Mouse (Mus musculus) liver, embryonic 14.5 days (tissue): ENCODE measurements around the gene Cdc34. TPM values are rescaled to one million over a fixed set of nuclear protein-coding genes. Genes with fewer than 3 reads are reported as not detected.

ENCODE experiments used
- ATAC-seq: fragments of 200-750 bp; cut with Nextera tagmentation; 2 replicates; pipeline ENCODE4 v1.8.0; 2017; ENCODE audit warnings: moderate number of reproducible peaks, mild to moderate bottlenecking, moderate library complexity; ENCODE audit not compliant: insufficient read depth
- DNase-seq, 3 experiments: peaks; one replicate each; pipeline ENCODE4 v3.0.0-alpha.2; 2012 to 2013; ENCODE audit warnings: low read depth in 3 of 3, low spot score in 3 of 3
- H3K27ac ChIP-seq: fragments of 300-500 bp; sonication (generic); 2 replicates; pipeline ENCODE4 v1.5.1; 2014; ENCODE audit warnings: moderate library complexity, mild to moderate bottlenecking, control low read depth, inconsistent platforms
- H3K27me3 ChIP-seq: fragments of 300-500 bp; sonication (generic); 2 replicates; pipeline ENCODE4 v1.6.1; 2014; ENCODE audit warnings: mild to moderate bottlenecking, low read length, moderate library complexity; ENCODE audit not compliant: control insufficient read depth, insufficient read depth
- H3K36me3 ChIP-seq: fragments of 300-500 bp; sonication (generic); replicated peaks from 2 replicates; pipeline ENCODE4 v1.6.1; 2014; ENCODE audit warnings: low read depth; ENCODE audit not compliant: control insufficient read depth, insufficient read depth
- H3K4me1 ChIP-seq, 2 experiments: fragments of 200-500 bp in 1 of 2; fragments of 300-500 bp in 1 of 2; sonication (generic) in 1 of 2; replicated peaks; 2 replicates each; pipeline ENCODE4 v1.6.1; 2012 to 2014; ENCODE audit warnings: antibody characterized with exemption in 1 of 2, inconsistent platforms in 1 of 2, low read length in 1 of 2; ENCODE audit not compliant: control insufficient read depth in 2 of 2, insufficient read depth in 2 of 2
- H3K4me2 ChIP-seq: fragments of 300-500 bp; sonication (generic); 2 replicates; pipeline ENCODE4 v1.6.1; 2014; ENCODE audit warnings: low read depth, mild to moderate bottlenecking, control low read depth, moderate library complexity
- H3K4me3 ChIP-seq, 2 experiments: fragments of 200-500 bp in 1 of 2; fragments of 300-500 bp in 1 of 2; sonication (generic) in 1 of 2; 2 replicates each; pipeline ENCODE4 v1.5.1; 2012 to 2014; ENCODE audit warnings: low read depth in 2 of 2, low read length in 2 of 2, mild to moderate bottlenecking in 2 of 2, control low read depth in 1 of 2, inconsistent platforms in 1 of 2, moderate library complexity in 1 of 2; ENCODE audit not compliant: insufficient read depth in 1 of 2
- H3K9ac ChIP-seq: fragments of 300-500 bp; sonication (generic); replicated peaks from 2 replicates; pipeline ENCODE4 v1.6.1; 2014; ENCODE audit warnings: mild to moderate bottlenecking, control low read depth, moderate library complexity
- H3K9me3 ChIP-seq: fragments of 300-500 bp; sonication (generic); 2 replicates; pipeline ENCODE4 v1.6.1; 2016; ENCODE audit warnings: low read length, mixed read lengths; ENCODE audit not compliant: control insufficient read depth
- CTCF ChIP-seq: IDR thresholded peaks from 2 replicates; pipeline ENCODE4 v1.5.1; 2016; ENCODE audit warnings: antibody characterized with exemption, low read depth, control low read depth
- EP300 ChIP-seq: IDR thresholded peaks from 2 replicates; pipeline ENCODE4 v1.6.1; 2016; ENCODE audit warnings: antibody characterized with exemption, low read depth
- WGBS: fragments of 180-500 bp; shearing (Covaris S2); extraction: QIAGEN DNeasy Blood & Tissue Kit; methylation state at CpG from one replicate; pipeline ENCODE4 v1.1.7; 2014; ENCODE audit not compliant: insufficient replicate concordance; 5-methylcytosine and 5-hydroxymethylcytosine counted together
- polyA plus RNA-seq, 2 experiments: library from polyadenylated mRNA; depleted of rRNA in 1 of 2; stranded (reverse) in 1 of 2; unstranded in 1 of 2; fragments of >200 nt; fragmentation: Nextera tagmentation in 1 of 2; extraction: Ambion mirVana in 1 of 2; gene quantifications; 2 replicates each; pipeline versions ENCODE4 v1.2.1 to v1.2.3; 2012 to 2014

Gene Cdc34
- polyA plus RNA-seq, 2 experiments: 115 to 127 TPM

DNA sequence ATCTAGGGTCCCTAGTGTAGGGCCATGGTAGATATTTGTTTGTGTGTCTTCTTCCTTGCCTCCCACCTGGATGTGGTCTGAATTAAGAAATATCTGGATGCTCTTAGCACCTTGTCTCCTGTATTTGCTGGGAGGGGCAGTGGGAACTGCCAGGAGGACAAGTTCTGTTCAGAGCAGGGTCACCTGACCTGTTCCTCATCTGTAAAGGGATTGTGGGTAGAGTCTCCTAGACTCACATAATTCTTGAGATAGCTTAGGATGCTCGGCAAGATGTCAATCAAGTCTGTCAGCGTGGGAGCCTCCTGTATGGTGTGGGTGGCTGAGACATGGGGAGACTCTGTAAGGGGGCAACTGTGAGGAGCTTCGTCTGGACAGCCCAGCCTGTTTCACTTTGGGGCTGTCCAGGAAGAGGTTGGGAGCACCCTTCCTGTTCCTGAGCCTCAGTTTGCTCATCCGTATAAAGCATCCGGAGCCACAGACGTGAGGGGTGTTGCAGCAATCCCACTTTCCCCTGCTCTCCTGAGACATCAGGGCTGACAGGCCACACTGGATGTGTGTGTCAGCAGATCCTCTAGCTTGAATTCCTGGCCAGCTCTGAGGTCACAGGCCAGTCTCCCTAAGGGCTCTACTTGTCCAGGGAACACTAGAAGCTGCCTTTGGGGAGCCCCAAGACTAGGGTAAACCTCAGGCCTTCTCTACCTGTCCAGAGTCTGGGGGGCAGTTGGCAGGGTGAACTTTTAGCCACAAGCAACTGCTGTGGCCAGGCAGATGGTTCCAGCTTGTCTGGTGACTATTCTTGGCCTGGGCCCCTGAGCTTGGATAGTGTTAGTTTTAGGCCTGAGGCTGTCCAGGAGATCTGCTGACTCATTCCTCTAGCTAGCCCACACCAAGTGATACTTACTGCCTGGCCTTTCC is 2.0 kb downstream of the Cdc34 start:
- DNase-seq: no peak
- WGBS: 66% methylated on average over 6 of the region's 6 CpGs

GRCm38 (mm10) chr10:79684770-79685600 is 3.0 kb downstream of the Cdc34 start:
- no peak overlapping the region for H3K27ac ChIP-seq
- H3K9me3 ChIP-seq: no peaks in the 10 kb centered on the region
- no peaks in the 10 kb centered on the region for H3K27me3 ChIP-seq
- peak overlapping the region; percentile 91; the same call in 1 of the 2 replicates for H3K4me2 ChIP-seq
- H3K36me3 ChIP-seq: peaks cover 44% of the 10 kb centered on the region
- ATAC-seq (no peak), DNase-seq (no peak)
- no peak overlapping the region; the same call in 1 of the 2 replicates for H3K9ac ChIP-seq
- peaks cover 27 to 29% of the 10 kb centered on the region in 2 experiments for H3K4me1 ChIP-seq
- 87% methylated on average over 25 of the region's 25 CpGs for WGBS
- TF ChIP-seq CTCF (no peak), EP300 (no peak)
- no peak overlapping the region for H3K4me3 ChIP-seq

More for the DNA sequence above, 2.0 kb downstream of the Cdc34 start:
- H3K27me3 ChIP-seq: no peaks in the 10 kb centered on the region
- H3K9ac ChIP-seq: peak overlapping the region; percentile 89
- peaks cover 27 to 29% of the 10 kb centered on the region in 2 experiments for H3K4me1 ChIP-seq
- H3K36me3 ChIP-seq: peaks cover 44% of the 10 kb centered on the region
- peak overlapping the region; percentile 91 for H3K4me2 ChIP-seq
- no peak for TF ChIP-seq EP300
- no peak for TF ChIP-seq CTCF
- H3K27ac ChIP-seq: peak overlapping the region; percentile 23
- ATAC-seq: no peak
- H3K9me3 ChIP-seq: no peaks in the 10 kb centered on the region
- H3K4me3 ChIP-seq: peak overlapping the region; percentile 75 to 100

- no peak overlapping the region for H3K4me2 ChIP-seq
- peaks cover 16 to 19% of the 10 kb centered on the region in 2 experiments for H3K4me1 ChIP-seq
- H3K4me3 ChIP-seq: no peak overlapping the region
- no peaks in the 10 kb centered on the region for H3K27me3 ChIP-seq
- no peaks in the 10 kb centered on the region for H3K9me3 ChIP-seq
- peaks cover 44% of the 10 kb centered on the region for H3K36me3 ChIP-seq
- H3K27ac ChIP-seq: no peak overlapping the region
- no peak for TF ChIP-seq EP300
- 86% methylated on average over 2 of the region's 2 CpGs for WGBS
- H3K9ac ChIP-seq: no peak overlapping the region
- no peak for DNase-seq
- no peak for ATAC-seq
Measured at GRCm38 (mm10) chr10:79686219-79686618, 4.2 kb downstream of the Cdc34 start.

DNA sequence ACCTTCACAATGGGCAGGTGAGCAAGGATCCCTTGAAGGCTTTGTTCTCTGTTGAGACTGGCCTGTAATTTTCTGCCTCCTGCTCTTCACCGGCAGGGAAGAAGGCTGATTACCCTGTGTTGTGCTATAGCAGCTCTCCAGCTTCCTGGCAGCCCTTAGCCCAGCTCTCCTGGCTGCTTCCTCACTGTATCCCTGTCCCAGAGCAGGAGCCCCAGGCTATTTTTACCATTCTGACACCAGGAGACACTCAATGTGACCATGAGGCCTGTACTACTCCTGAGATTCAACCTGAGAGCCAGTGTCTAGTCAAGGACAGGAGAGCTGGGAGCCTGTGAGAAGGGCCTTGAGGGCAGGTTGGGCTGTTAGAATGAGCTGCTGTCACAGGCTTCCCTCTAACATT is 4.7 kb downstream of the Cdc34 start:
- H3K9me3 ChIP-seq: no peaks in the 10 kb centered on the region
- H3K36me3 ChIP-seq: peaks cover 44% of the 10 kb centered on the region
- H3K4me2 ChIP-seq: no peak overlapping the region
- TF ChIP-seq EP300: no peak
- no peak overlapping the region for H3K27ac ChIP-seq
- no peaks in the 10 kb centered on the region for H3K27me3 ChIP-seq
- 100% methylated on average over 1 of the region's 1 CpGs for WGBS
- peaks cover 16 to 17% of the 10 kb centered on the region in 2 experiments for H3K4me1 ChIP-seq
- ATAC-seq (no peak), DNase-seq (no peak)
- no peak overlapping the region for H3K4me3 ChIP-seq
- H3K9ac ChIP-seq: no peak overlapping the region

GRCm38 (mm10) chr10:79687513-79687912 is 5.5 kb downstream of the Cdc34 start:
- Histone ChIP-seq H3K4me3 (no peak overlapping the region), H3K9ac (no peak overlapping the region), H3K27ac (no peak overlapping the region), H3K9me3 (no peaks in the 10 kb centered on the region; the same call in 1 of the 2 replicates), H3K27me3 (no peaks in the 10 kb centered on the region), H3K4me1 (peaks cover 16 to 17% of the 10 kb centered on the region in 2 experiments), H3K4me2 (no peak overlapping the region), H3K36me3 (peaks cover 44% of the 10 kb centered on the region)
- DNase-seq: no peak
- TF ChIP-seq CTCF: no peak
- no peak for TF ChIP-seq EP300
- ATAC-seq: no peak
- WGBS: 86% methylated on average over 6 of the region's 6 CpGs
